8 mouse cellular contexts compared by ENCODE assay signal in the genomic region with DNA sequence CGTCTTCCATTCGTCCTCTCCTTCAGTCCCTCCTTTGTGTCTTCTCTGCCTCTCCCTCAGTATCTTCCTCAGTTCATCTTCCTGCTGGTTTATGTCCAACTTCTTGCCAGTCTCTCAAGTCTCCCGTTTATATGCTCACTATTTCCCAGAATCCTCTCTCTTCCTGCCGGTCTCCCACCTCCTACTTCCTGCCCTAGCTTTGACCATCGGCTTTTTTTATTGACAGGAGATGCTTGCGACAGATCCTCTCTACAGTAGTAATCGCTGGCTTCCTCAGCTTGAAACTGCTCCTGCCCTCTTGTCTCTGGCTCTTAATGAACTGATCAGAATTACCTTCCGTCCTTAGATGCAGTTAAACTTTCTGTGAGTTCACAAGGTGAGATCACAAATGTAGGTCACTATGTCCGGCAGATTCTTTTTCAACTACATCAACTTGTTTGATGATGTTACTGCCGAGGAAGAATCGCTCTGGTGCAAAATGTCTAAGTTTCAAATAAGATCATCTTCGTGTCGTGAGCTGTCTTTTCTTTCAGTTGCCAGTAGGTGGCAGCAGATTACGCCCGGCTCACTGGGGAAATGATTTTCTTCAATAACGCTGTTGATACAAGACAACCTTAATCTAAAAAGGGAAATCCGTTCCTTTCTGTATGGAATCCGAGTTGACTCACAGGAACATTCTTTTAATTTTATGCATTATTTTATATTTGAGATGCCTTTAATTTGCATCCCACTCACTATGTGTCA. TPM values are rescaled to one million over a fixed set of nuclear protein-coding genes. Genes with fewer than 3 reads are reported as not detected.
DNase-seq lines count a peak whose midpoint lies in the region; ATAC-seq and TF ChIP-seq lines count a peak whose summit lies in the region.

No protein-coding gene starts in this region.

- intact Hi-C loops in gastrocnemius, adult 2 months (cut with DNase I), result no loop called here
- intact Hi-C loops in heart, postnatal 14 days (cut with DNase I), result no loop called here
- intact Hi-C loops in left cerebral cortex, postnatal 14 days (cut with DNase I), result no loop called here

- H3K27ac ChIP-seq in gastrocnemius, adult 2 months, result peak overlapping the region; percentile 28
- H3K27ac ChIP-seq in cortical plate, adult 2 months (ENCODE audit: insufficient read depth, low read length), result no peak overlapping the region

- peak; percentile 91 for TF ChIP-seq CTCF in gastrocnemius, adult 2 months (IDR thresholded peaks at IDR 0.05)
- TF ChIP-seq CTCF in cortical plate, adult 2 months (IDR thresholded peaks at IDR 0.05; ENCODE audit: extremely low read depth, insufficient read depth, low read length), result peak; percentile 71

- no peak for TF ChIP-seq POLR2A in cortical plate, adult 2 months (IDR thresholded peaks at IDR 0.05; ENCODE audit: extremely low read depth, insufficient read depth, low read length)

- peak overlapping the region; percentile 61 for H3K4me3 ChIP-seq in gastrocnemius, adult 2 months
- H3K4me3 ChIP-seq in cortical plate, adult 2 months (ENCODE audit: insufficient read depth, low read length), result no peak overlapping the region

- DNase-seq in gastrocnemius, adult 2 months, result peak; percentile 34
- no peak for DNase-seq in gastrocnemius, adult 8-10 months (ENCODE audit: low spot score in 2 of 2)
- DNase-seq in NIH3T3 (ENCODE audit: low read depth), result peak; percentile 86
- DNase-seq in heart, postnatal 14 days, result peak; percentile 53 to 72
- DNase-seq in left cerebral cortex, postnatal 14 days (ENCODE audit: low spot score in 2 of 2), result peak; percentile 41 to 67
- peak; percentile 28 to 71 for DNase-seq in spleen, postnatal 4 days (ENCODE audit: low spot score in 2 of 2)

- no peaks in the 10 kb centered on the region for H3K4me1 ChIP-seq in cortical plate, adult 2 months (ENCODE audit: control insufficient read depth, insufficient read depth, low read length)

- ATAC-seq in megakaryocyte progenitor cell, adult 5-6 weeks (replicated peaks; ENCODE audit: poor library complexity), result peak; percentile 85

RNA-seq across cellular contexts. Expression of gene Scaf11, which starts 46.6 kb away (rescaled TPM):
- total RNA-seq in gastrocnemius, adult 2 months (2021), result 10 to 100 TPM; 41.3 to 43.3 TPM
- total RNA-seq in gastrocnemius, adult 8-10 months (2022), result 10 to 100 TPM; 36.6 to 43.6 (median 42.6) TPM
- 26.9 and 28.2 TPM in 2 replicates for polyA plus RNA-seq in cortical plate, adult 2 months (2012; rRNA removed)
- 10 to 100 TPM; 48.8 to 49.6 TPM for total RNA-seq in heart, postnatal 14 days (2021)
- 10 to 100 TPM; 41.5 to 42.5 TPM for total RNA-seq in left cerebral cortex, postnatal 14 days (2021)
- total RNA-seq in megakaryocyte progenitor cell, adult 5-6 weeks (2015), result 96.1 and 99.7 TPM in 2 replicates
- 120 and 136 TPM in 2 replicates for total RNA-seq in megakaryocyte progenitor cell, adult 5-6 weeks (2017)

Comparison
In these comparisons a context has a peak if more than half of its experiments do, and no peak if none do; other contexts are left out.
1. DNase-seq: peak in gastrocnemius, adult 2 months (single experiment), NIH3T3 (single experiment), heart, postnatal 14 days (2 of 2), left cerebral cortex, postnatal 14 days (2 of 2) and spleen, postnatal 4 days (2 of 2); none in gastrocnemius, adult 8-10 months (0 of 2).